Mouse (Mus musculus): ENCODE data around the gene Zfyve16. TPM values are rescaled to one million over a fixed set of nuclear protein-coding genes. Genes with fewer than 3 reads are reported as not detected.

Zfyve16 gene
- total RNA-seq, 4 experiments from 2014 or later, result 12.0 to 14.9 (median 12.5) TPM

DNA sequence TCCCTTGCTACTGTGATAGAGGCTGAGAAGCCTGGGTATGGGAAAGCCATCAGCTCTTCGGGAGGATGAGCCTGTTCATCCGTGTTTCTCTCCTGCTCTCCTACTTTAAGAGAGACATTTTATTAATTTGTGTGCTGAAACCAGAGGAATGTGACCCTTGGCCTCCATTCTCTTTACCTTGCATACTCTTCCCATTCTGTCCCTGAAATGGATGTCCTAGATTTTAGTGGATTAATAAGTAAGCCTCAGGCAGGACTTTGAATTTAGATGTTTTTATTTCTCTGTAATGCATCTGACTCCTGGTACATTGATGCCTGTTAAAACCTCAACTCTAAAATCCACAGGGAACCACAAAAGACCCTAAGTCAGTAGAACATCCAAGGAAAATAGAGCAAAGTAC is 61.3 kb downstream of the Zfyve16 start:
- no peak for DNase-seq (ENCODE audit: low spot score)

DNA sequence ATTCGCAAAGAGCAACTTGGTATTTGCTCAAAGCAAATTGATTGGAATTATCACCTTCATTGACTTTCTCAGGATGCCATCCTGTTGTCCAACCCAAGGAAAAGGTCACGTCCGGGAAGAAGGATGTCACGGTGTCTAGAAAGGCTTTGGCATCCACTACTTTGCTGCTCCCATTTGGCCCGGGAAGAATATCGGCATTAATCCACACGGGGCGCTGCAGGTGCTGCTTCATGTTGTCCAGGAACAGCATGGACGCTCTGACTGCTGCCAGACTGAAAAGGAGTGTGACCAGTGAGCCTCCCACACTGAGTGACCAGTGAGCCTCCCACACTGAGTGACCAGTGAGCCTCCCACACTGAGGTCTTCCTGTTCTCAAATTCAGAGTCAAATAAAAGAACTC is 62.8 kb downstream of the Zfyve16 start:
- DNase-seq (ENCODE audit: low spot score), result no peak

DNA sequence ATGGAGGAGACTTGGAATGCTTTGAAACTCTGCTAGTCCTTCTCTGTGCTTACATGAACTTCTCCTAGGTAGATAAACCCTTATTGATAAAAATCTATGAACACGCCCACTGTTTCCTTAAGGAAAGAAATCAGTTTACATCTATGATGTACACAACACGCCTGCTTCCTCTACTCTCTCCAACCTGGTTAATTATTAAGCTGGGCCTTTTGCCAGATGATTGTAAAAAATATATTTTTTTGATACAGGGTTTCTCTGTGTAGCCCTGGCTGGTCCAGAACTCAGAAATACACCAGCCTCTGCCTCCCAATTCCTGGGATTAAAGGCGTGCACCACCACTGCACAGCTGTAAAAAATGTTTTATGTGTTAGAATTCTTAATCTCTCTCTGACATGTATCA is 66.0 kb downstream of the Zfyve16 start:
- no peak for DNase-seq (ENCODE audit: low spot score)

DNA sequence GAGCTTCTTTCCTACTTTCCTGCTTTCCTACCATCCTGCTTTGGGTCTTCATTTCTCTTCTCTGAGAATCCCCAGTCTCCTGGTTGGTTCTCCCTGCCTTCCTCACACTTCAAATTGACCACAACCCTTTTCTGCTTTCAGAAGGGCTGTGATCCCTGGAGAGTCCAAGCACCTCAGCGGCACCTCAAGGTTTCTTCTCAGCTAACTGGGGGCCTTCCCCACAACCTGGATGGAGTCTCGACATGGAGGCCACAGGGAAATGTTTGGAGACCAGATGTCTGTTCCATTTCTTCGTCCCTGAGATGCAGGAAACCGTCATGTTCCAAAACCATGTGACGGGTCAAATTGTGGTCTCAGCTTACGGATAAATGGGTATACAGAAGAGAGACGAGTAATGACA is 83.8 kb downstream of the Zfyve16 start:
- no peak for DNase-seq (ENCODE audit: low spot score)

DNA sequence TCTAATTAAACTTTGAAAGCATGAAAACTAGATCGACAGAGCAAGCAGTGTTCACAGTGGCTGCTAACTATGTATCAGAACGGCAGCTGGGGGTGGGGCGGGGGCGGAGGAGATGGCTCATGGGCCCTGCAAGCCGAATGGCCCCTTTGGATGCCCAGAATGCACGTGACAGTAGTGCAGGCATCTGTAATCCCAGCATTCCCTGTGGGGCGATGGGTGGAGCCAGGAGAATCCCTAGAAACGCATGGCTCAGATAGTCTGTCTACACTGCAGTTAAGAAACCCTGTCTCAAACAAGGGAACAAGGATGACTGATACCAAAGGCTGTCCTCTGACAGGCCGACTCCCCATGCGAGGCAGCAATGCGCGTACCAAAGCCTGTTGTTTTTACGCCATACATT is 90.4 kb downstream of the Zfyve16 start:
- no peak for DNase-seq (ENCODE audit: low spot score)

DNA sequence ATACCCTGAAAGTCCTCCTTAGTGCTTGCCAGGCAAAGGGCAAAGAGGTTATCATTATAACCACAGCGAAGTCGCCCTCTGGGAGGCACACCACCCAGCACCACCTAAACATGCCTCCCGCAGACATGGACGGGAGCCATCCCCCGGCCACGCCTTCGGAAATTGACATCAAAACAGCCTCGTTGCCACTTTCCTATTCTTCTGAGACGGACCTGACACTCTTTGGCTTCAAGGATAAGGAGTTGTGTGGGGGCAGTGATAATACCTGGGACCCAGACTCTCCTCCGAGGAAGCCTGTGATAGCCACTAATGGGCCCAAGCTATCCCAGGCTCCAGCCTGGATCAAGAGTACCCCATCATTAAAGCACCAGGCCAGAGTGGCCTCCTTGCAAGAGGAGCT is 92.0 kb downstream of the Zfyve16 start:
- no peak for DNase-seq (ENCODE audit: low spot score)

Other genes starting within 250 kb of the Zfyve16 start
- gene Gm20379, start 224.9 kb downstream of the Zfyve16 start, total RNA-seq (2022), result not detected
- gene Dhfr, start 176.1 kb downstream of the Zfyve16 start, total RNA-seq (2022), result 1 to 10 TPM in 2 of 4 experiments, under 1 TPM in 2; 0.94 to 1.1 (median 0.99) TPM
- 10 to 100 TPM in 1 of 4 experiments, 1 to 10 TPM in 3; 6.7 to 10.6 (median 8.2) TPM for gene Msh3, start 175.9 kb downstream of the Zfyve16 start, total RNA-seq (2022)
- not detected for gene Ankrd34b, start 105.0 kb downstream of the Zfyve16 start, total RNA-seq (2022)
- gene Fam151b, start 46.9 kb downstream of the Zfyve16 start, total RNA-seq (2022), result 1 to 10 TPM; 2.1 to 2.5 (median 2.1) TPM
- not detected for gene Spz1, start 45.3 kb upstream of the Zfyve16 start, total RNA-seq (2022)
- gene Serinc5, start 80.2 kb upstream of the Zfyve16 start, total RNA-seq (2022), result 10 to 100 TPM; 10.2 to 11.8 (median 11.0) TPM